Mouse (Mus musculus): ENCODE measurements around the gene Clrn3. TPM values are rescaled to one million over a fixed set of nuclear protein-coding genes. Genes with fewer than 3 reads are reported as not detected.

Clrn3 gene
- polyA plus RNA-seq, 1 experiment from 2014 or later = 0.33 TPM

MicroRNA genes within 50 kb of the gene (microRNA counts, 519-probe panel; counts per million panel counts)
- 1,060 counts per million, percentile 3 among the panel's probes with 10 or more counts for microRNA mmu-miR-1962

Small RNA genes within 50 kb of the gene (microRNA-seq; reads per million reads assigned to microRNA genes)
- not detected for gene Mir1962

Other genes with a start within 250 kb of the Clrn3 start
- not detected in 2 replicates for gene Foxi2, start 118.3 kb downstream of the Clrn3 start, polyA plus RNA-seq (2014; fragmentation: Nextera tagmentation; extraction: Ambion mirVana)
- 2.3 and 2.7 TPM in 2 replicates for gene Ptpre, start 8.8 kb upstream of the Clrn3 start, polyA plus RNA-seq (2014; fragmentation: Nextera tagmentation; extraction: Ambion mirVana)
- 65.8 and 66.4 TPM in 2 replicates for gene Mki67, start 187.7 kb upstream of the Clrn3 start, polyA plus RNA-seq (2014; fragmentation: Nextera tagmentation; extraction: Ambion mirVana)

Data from stomach, embryonic 14.5 days (tissue).